Mouse (Mus musculus): ENCODE results near the gene Cd200r4. TPM values are rescaled to one million over a fixed set of nuclear protein-coding genes. Genes with fewer than 3 reads are reported as not detected.

Gene Cd200r4
- total RNA-seq, 2 experiments from 2014 or later: not detected

DNA sequence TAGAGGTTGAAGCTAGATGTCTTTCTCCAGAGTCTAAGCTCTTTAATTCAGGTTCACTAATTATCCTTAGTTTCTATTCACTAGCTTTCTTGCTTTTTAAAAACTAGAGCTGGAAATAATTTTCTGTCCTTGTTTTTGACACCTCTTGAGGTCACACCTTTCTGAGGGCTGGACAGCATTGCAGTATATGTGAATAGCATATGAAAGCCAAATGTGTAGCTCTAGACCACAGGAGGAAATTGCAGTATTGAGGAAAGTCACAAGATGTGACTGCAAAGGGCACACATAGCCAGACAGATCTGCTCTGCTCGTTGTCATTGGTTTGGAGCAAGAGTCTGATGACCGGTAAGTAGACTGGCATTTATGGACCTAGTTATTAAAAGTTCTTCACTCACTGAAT lies 55.3 kb downstream of the Cd200r4 start, which contains the start of gene Cd200r2:
Gene Cd200r2 (plus strand): TSS at position 301 of the 400 bp plus-strand sequence.
- DNase-seq: no peak
- intact Hi-C loops (cut with DNase I): loop anchor here (5.0 kb wide), 1 partner anchor 54 kb away; the partner anchor contains the start of gene Cd200r4

DNA sequence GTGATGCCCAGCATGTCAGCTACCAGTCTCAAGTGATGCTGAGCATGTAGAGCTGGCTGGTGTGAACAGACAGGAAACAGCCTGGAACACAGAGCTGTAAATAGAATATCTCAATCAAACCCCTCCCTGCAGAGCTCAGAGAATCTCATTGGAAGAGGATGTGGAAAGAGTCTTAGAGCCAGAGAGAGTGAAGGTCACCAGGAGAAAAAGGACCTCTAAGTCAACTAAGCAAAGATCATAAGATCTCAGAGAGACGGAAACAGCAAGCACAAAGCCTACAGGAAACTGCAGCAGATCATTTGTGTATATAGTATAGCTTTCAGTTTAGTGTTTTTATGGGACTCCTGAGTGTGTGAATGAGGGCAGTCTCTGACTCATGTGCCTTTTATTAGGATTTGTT lies 63.6 kb downstream of the Cd200r4 start:
- intact Hi-C loops (cut with DNase I): no loop called here
- DNase-seq: no peak

DNA sequence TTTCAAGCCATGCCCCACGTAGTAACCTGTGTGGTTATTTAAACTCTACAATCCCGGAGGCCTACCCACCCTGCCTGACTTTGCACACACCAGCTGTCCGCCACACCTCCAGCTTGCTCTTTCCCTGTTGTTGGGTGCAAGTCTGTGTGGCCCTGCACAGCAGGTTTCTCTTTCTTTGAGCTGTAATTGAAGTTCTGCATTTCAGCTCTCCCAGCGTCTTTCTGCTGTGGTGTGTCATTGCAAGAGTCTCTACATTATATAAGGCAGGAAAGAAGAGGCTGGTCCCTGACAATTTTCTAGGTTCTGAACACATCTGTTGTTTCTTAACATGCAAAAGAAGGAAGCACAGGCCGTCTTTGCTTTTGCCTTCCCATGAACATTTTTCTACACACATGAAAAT lies 65.1 kb downstream of the Cd200r4 start:
- intact Hi-C loops (cut with DNase I): no loop called here

DNA sequence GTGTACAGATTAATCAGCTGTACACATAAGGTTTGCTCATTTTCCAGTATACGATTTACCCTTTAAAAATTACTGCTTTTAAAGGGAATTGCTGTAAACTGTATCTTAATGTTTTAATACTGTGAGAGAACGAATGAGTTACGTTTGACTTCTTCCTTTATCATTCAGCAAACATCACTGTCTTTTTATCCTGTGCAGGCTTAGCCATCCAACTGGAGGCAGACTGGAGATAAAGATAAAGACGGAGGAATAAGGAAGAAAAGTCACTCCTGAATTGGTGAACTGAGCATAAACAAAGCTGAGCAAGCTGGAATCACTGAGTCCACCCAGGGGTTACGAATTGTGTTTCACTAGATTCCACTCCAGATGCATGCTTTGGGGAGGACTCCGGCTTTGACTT lies 66.1 kb downstream of the Cd200r4 start:
- intact Hi-C loops (cut with DNase I): no loop called here
- DNase-seq: no peak

More for the DNA sequence above, 65.1 kb downstream of the Cd200r4 start:
- DNase-seq: no peak

Other genes starting within 250 kb of the Cd200r4 start
- 1 to 10 TPM; 3.5 to 3.6 TPM for gene Nepro, start 87.4 kb upstream of the Cd200r4 start, total RNA-seq (2021)
- 10 to 100 TPM in 1 of 2 experiments, 1 to 10 TPM in 1; 8.0 to 11.1 TPM for gene Gtpbp8, start 65.4 kb upstream of the Cd200r4 start, total RNA-seq (2021)
- under 1 TPM; 0.17 to 0.23 TPM for gene Cd200r1, start 46.0 kb upstream of the Cd200r4 start, total RNA-seq (2021)
- not detected for gene Cd200r2, start 55.4 kb downstream of the Cd200r4 start, total RNA-seq (2021)
- gene Cd200r3, start 131.9 kb downstream of the Cd200r4 start, total RNA-seq (2021): not detected

All from gastrocnemius, postnatal 36 days (tissue).